Comparison of ENCODE assay signal across 8 mouse cellular contexts in genomic region chr3:95996451-95997073, GRCm38 (mm10). TPM values are rescaled to one million over a fixed set of nuclear protein-coding genes. Genes with fewer than 3 reads are reported as not detected.
DNase-seq lines count a peak whose midpoint lies in the region; ATAC-seq and TF ChIP-seq lines count a peak whose summit lies in the region.

No protein-coding gene starts in this region.

- H3K36me3 ChIP-seq in liver, adult 2 months (ENCODE audit: control insufficient read depth, insufficient read depth, low read length), result no peaks in the 10 kb centered on the region
- no peaks in the 10 kb centered on the region for H3K36me3 ChIP-seq in intestine, embryonic 16.5 days (ENCODE audit: control insufficient read depth, insufficient read depth, low read length)
- H3K36me3 ChIP-seq in neural tube, embryonic 12.5 days, result peaks cover 17% of the 10 kb centered on the region

- H3K27me3 ChIP-seq in liver, adult 2 months (ENCODE audit: control insufficient read depth, insufficient read depth, low read length), result no peaks in the 10 kb centered on the region
- no peaks in the 10 kb centered on the region for H3K27me3 ChIP-seq in intestine, embryonic 16.5 days (replicated peaks; ENCODE audit: control insufficient read depth, insufficient read depth, low read length)
- H3K27me3 ChIP-seq in neural tube, embryonic 12.5 days (replicated peaks), result no peaks in the 10 kb centered on the region

- no peak for ATAC-seq in intestine, embryonic 16.5 days
- peak; percentile 26; the same call in 1 of the 2 replicates for ATAC-seq in neural tube, embryonic 12.5 days (ENCODE audit: low FRiP score, low read depth)

- peak overlapping the region; percentile 81 for H3K4me2 ChIP-seq in intestine, embryonic 16.5 days (ENCODE audit: low read depth, low read length)
- peak overlapping the region; percentile 91 for H3K4me2 ChIP-seq in neural tube, embryonic 12.5 days (replicated peaks)

- peaks cover 2% of the 10 kb centered on the region for H3K4me1 ChIP-seq in liver, adult 2 months (ENCODE audit: control insufficient read depth, insufficient read depth, low read length)
- H3K4me1 ChIP-seq in intestine, embryonic 16.5 days (ENCODE audit: control insufficient read depth, insufficient read depth, low read length), result peaks cover 10% of the 10 kb centered on the region
- peaks cover 44% of the 10 kb centered on the region for H3K4me1 ChIP-seq in neural tube, embryonic 12.5 days

- H3K79me2 ChIP-seq in liver, adult 2 months (ENCODE audit: control insufficient read depth, insufficient read depth, low read length), result no peaks in the 10 kb centered on the region

- TF ChIP-seq CTCF in liver, adult 2 months (IDR thresholded peaks at IDR 0.05; ENCODE audit: low read depth, low read length), result no peak

- WGBS in liver, adult 2 months, result 23% methylated on average over 6 of the region's 6 CpGs
- WGBS in intestine, embryonic 16.5 days, result 10% methylated on average over 6 of the region's 6 CpGs
- 8% methylated on average over 6 of the region's 6 CpGs for WGBS in neural tube, embryonic 12.5 days

- peak overlapping the region; percentile 57; the same call in 1 of the 2 replicates for H3K4me3 ChIP-seq in liver, adult 2 months (ENCODE audit: insufficient read depth, low read depth, low read length)
- H3K4me3 ChIP-seq in intestine, embryonic 16.5 days (ENCODE audit: low read length), result peak overlapping the region; percentile 64
- H3K4me3 ChIP-seq in neural tube, embryonic 12.5 days, result peak overlapping the region; percentile 85

- no peak for DNase-seq in liver, adult 2 months (ENCODE audit: extremely low read depth, low read depth, low spot score)
- no peak for DNase-seq in liver
- peak; percentile 60 for DNase-seq in embryo, embryonic 11 days
- DNase-seq in ovary, postnatal 36 days (ENCODE audit: low spot score), result no peak
- DNase-seq in gastrocnemius, postnatal 36 days, result no peak
- no peak for DNase-seq in kidney, adult 8-10 months

- H3K27ac ChIP-seq in liver, adult 2 months (replicated peaks; ENCODE audit: insufficient read depth, low read depth, low read length), result no peak overlapping the region
- peak overlapping the region; percentile 93 for H3K27ac ChIP-seq in intestine, embryonic 16.5 days (ENCODE audit: low read length)
- H3K27ac ChIP-seq in neural tube, embryonic 12.5 days, result peak overlapping the region; percentile 98

- H3K9ac ChIP-seq in liver, adult 2 months (ENCODE audit: low read depth, low read length), result peak overlapping the region; percentile 84
- peak overlapping the region; percentile 79 for H3K9ac ChIP-seq in intestine, embryonic 16.5 days (ENCODE audit: low read depth, low read length)
- peak overlapping the region; percentile 99 for H3K9ac ChIP-seq in neural tube, embryonic 12.5 days

- intact Hi-C loops in gastrocnemius, postnatal 36 days (cut with DNase I), result no loop called here

- TF ChIP-seq POLR2A in liver, adult 2 months (IDR thresholded peaks at IDR 0.05; ENCODE audit: extremely low read depth, insufficient read depth, low read length), result no peak

- H3K9me3 ChIP-seq in intestine, embryonic 16.5 days (ENCODE audit: control insufficient read depth, low read length), result no peaks in the 10 kb centered on the region
- no peaks in the 10 kb centered on the region for H3K9me3 ChIP-seq in neural tube, embryonic 12.5 days

RNA-seq across cellular contexts. Expression of gene Plekho1, which starts 0.8 kb away (rescaled TPM):
- total RNA-seq in liver, adult 2 months (2014; rRNA removed), result 5.2 and 6.8 TPM in 2 replicates
- 4.6 and 8.0 TPM in 2 replicates for polyA plus RNA-seq in liver, adult 2 months (2012; rRNA removed)
- polyA plus RNA-seq in intestine, embryonic 16.5 days (2015; fragmentation: Nextera tagmentation; extraction: Ambion mirVana), result 17.3 and 17.7 TPM in 2 replicates
- polyA plus RNA-seq in neural tube, embryonic 12.5 days (2016; fragmentation: Nextera tagmentation; extraction: Ambion mirVana), result 90.0 and 91.9 TPM in 2 replicates
- 10 to 100 TPM; 17.6 to 23.6 TPM for total RNA-seq in gastrocnemius, postnatal 36 days (2021)
